Mouse (Mus musculus) liver, adult 2 months (tissue): ENCODE measurements at regions not wholly inside any gene's neighbourhood (a gene's known extent, or its start where the extent isn't known, plus 50 kb on each side); places are given as distances from the start of the nearest gene placed in this dataset.

ENCODE experiments used
- DNase-seq: peaks from one replicate; pipeline ENCODE4 v3.0.0-alpha.2; 2011; ENCODE audit warnings: low read depth, low spot score; ENCODE audit errors: extremely low read depth
- H3K27ac ChIP-seq: fragments of 200-500 bp; replicated peaks from 2 replicates; pipeline ENCODE4 v1.5.1; 2012; ENCODE audit warnings: low read depth, mild to moderate bottlenecking, control low read depth, inconsistent platforms, low read length; ENCODE audit not compliant: insufficient read depth
- H3K27me3 ChIP-seq: fragments of 200-500 bp; 2 replicates; pipeline ENCODE4 v1.6.1; 2012; ENCODE audit warnings: mild to moderate bottlenecking, moderate library complexity, low read length, inconsistent platforms; ENCODE audit not compliant: control insufficient read depth, insufficient read depth
- H3K36me3 ChIP-seq: fragments of 200-500 bp; 2 replicates; pipeline ENCODE4 v1.6.1; 2012; ENCODE audit warnings: low read length, inconsistent platforms; ENCODE audit not compliant: control insufficient read depth, insufficient read depth
- H3K4me1 ChIP-seq: fragments of 200-500 bp; 2 replicates; pipeline ENCODE4 v1.6.1; 2011; ENCODE audit warnings: low read length; ENCODE audit not compliant: control insufficient read depth, insufficient read depth
- H3K4me3 ChIP-seq: fragments of 200-500 bp; 2 replicates; pipeline ENCODE4 v1.5.1; 2011; ENCODE audit warnings: low read depth, mild to moderate bottlenecking, control low read depth, low read length, moderate library complexity; ENCODE audit not compliant: insufficient read depth
- H3K79me2 ChIP-seq: fragments of 200-500 bp; 2 replicates; pipeline ENCODE4 v1.6.1; 2012; ENCODE audit warnings: inconsistent platforms, mild to moderate bottlenecking, low read length, moderate library complexity; ENCODE audit not compliant: control insufficient read depth, insufficient read depth
- H3K9ac ChIP-seq: fragments of 200-500 bp; 2 replicates; pipeline ENCODE4 v1.6.1; 2012; ENCODE audit warnings: low read depth, mild to moderate bottlenecking, control low read depth, inconsistent platforms, low read length
- CTCF ChIP-seq: fragments of 200-500 bp; IDR thresholded peaks from 2 replicates; pipeline ENCODE4 v1.5.1; 2011; ENCODE audit warnings: low read depth, low read length, control low read depth
- POLR2A ChIP-seq: fragments of 200-500 bp; IDR thresholded peaks from 2 replicates; pipeline ENCODE4 v1.6.1; 2011; ENCODE audit warnings: low read length, control low read depth; ENCODE audit not compliant: insufficient read depth; ENCODE audit errors: extremely low read depth
- WGBS: fragments of 180-500 bp; shearing (Covaris S2); methylation state at CpG from one replicate; pipeline ENCODE4 v1.1.7; 2018; 5-methylcytosine and 5-hydroxymethylcytosine counted together

DNA sequence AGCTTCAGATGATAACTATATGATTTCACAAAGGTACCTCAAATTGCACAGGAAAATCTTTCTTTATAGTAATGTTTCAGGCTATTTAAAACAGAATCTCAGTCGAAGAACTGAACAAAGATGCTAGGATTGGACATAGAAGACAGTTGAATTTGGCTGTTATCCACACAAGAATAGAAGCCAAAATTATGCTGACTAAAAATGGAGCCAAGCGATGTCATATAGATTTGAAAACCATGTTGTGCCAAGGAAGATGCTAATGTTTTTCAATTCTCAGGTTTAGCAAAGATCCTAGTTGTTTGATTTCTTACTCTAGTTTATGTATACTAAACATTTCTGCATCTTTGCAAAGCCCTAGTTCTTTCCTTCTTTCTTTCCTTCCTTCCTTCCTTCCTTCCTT is 379.6 kb downstream of the Gm43517 start:
- no peak overlapping the region for H3K4me3 ChIP-seq
- H3K4me1 ChIP-seq, result no peaks in the 10 kb centered on the region
- no peak overlapping the region for H3K9ac ChIP-seq
- no peak for TF ChIP-seq POLR2A
- TF ChIP-seq CTCF, result no peak
- DNase-seq, result no peak
- H3K79me2 ChIP-seq, result no peaks in the 10 kb centered on the region
- H3K27ac ChIP-seq, result no peak overlapping the region
- no peaks in the 10 kb centered on the region for H3K36me3 ChIP-seq
- 60% methylated on average over 2 of the region's 2 CpGs for WGBS
- no peaks in the 10 kb centered on the region for H3K27me3 ChIP-seq

DNA sequence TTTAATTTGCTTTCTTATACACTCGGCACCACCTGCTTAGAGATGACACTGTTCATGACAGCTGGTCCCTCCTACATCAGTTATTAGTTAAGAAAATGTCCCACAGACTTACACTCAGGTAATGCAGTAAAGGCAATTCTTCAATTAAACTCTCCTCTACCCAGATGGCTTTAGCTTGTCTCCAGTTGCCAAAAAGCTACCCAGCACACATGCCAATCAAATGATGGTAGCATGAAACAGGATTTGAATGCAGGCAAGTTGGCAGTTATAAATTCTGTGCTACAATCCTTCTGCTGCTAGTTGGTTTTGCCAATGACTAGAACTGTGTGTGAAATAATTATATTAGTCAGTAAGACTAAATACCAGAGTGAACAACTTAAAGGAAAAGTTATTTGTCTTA is 423.4 kb downstream of the Gm43517 start:
- TF ChIP-seq POLR2A (no peak), CTCF (no peak)

DNA sequence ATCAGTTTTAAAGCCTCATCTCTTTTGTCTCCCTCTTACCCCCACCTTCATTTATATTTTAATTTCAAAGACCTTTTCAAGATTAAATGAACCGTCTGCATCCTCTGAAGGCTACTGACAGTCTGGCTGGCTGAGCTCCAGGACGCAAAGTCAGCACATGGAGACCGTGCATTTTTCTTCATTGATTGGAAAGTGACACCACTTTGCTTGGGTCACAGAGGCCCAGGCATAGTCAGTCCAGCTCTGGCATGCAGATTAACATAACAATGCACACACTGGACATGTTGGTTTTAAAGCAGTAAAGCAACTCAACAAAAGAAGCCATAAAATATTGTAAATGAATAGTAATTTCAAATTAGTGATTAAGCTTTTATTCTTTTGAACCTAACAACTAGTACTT is 429.7 kb downstream of the Gm43517 start:
- no peaks in the 10 kb centered on the region for H3K4me1 ChIP-seq
- no peak for TF ChIP-seq POLR2A
- TF ChIP-seq CTCF, result no peak
- H3K27me3 ChIP-seq, result no peaks in the 10 kb centered on the region
- no peaks in the 10 kb centered on the region for H3K36me3 ChIP-seq
- no peak overlapping the region for H3K27ac ChIP-seq
- H3K9ac ChIP-seq, result no peak overlapping the region
- DNase-seq, result no peak
- no peaks in the 10 kb centered on the region for H3K79me2 ChIP-seq
- 64% methylated on average over 3 of the region's 3 CpGs for WGBS
- H3K4me3 ChIP-seq, result no peak overlapping the region

More for the DNA sequence above, 423.4 kb downstream of the Gm43517 start:
- H3K9ac ChIP-seq, result no peak overlapping the region
- no peaks in the 10 kb centered on the region for H3K27me3 ChIP-seq
- WGBS, result 76% methylated on average over 1 of the region's 1 CpGs
- DNase-seq, result no peak
- no peaks in the 10 kb centered on the region for H3K36me3 ChIP-seq
- no peak overlapping the region for H3K27ac ChIP-seq
- H3K79me2 ChIP-seq, result no peaks in the 10 kb centered on the region
- no peaks in the 10 kb centered on the region for H3K4me1 ChIP-seq
- no peak overlapping the region for H3K4me3 ChIP-seq

DNA sequence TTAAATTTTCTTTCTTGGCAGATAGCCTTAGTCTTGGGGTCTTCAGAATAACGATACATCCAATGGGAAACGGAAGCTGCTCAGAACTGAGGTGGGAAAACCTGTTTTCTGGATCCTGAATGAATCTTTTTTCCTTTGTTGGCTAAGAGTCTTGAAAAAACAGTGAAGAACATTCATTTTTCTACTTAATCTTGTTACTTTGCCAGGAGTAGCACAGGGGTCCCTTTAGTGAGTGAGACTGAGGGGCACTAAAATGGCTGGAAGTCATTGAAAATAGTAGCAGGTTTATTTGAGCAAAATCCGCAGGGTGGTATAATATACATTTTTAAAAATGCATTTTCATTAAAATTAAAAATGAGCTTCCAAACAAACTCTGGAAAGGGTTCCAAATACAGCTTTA is 442.8 kb downstream of the Gm43517 start:
- TF ChIP-seq POLR2A, result no peak
- no peak for TF ChIP-seq CTCF
- H3K4me1 ChIP-seq, result no peaks in the 10 kb centered on the region
- no peak overlapping the region for H3K27ac ChIP-seq
- WGBS, result 87% methylated on average over 3 of the region's 3 CpGs
- H3K4me3 ChIP-seq, result no peak overlapping the region
- H3K36me3 ChIP-seq, result no peaks in the 10 kb centered on the region
- no peaks in the 10 kb centered on the region; the same call in 1 of the 2 replicates for H3K27me3 ChIP-seq
- no peak overlapping the region for H3K9ac ChIP-seq
- no peaks in the 10 kb centered on the region for H3K79me2 ChIP-seq
- no peak for DNase-seq

DNA sequence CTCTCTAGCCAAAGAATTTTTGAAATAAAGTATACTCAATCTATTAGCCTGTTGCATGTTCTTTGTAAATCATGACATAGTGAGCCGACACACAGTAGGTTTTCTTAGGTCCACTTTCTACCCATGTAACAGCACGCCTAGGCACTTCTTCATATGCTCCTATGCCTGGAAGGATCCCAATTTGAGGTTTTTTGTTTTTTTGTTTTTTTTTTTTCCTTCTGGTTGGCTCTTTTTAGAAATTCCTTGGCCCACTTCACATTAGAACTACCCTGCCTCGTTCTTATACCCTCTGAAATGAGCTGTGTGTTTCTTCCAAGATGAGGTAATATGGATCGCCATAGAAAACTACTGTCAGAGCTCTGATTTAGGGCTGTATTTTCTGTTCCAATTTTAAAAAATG is 443.6 kb downstream of the Gm43517 start:
- no peak for DNase-seq
- no peaks in the 10 kb centered on the region for H3K79me2 ChIP-seq
- no peak overlapping the region for H3K4me3 ChIP-seq
- H3K36me3 ChIP-seq, result no peaks in the 10 kb centered on the region
- TF ChIP-seq POLR2A, result no peak
- TF ChIP-seq CTCF, result no peak
- no peak overlapping the region for H3K27ac ChIP-seq
- WGBS, result 73% methylated on average over 4 of the region's 4 CpGs
- H3K9ac ChIP-seq, result no peak overlapping the region
- H3K27me3 ChIP-seq, result no peaks in the 10 kb centered on the region; the same call in 1 of the 2 replicates
- no peaks in the 10 kb centered on the region for H3K4me1 ChIP-seq

DNA sequence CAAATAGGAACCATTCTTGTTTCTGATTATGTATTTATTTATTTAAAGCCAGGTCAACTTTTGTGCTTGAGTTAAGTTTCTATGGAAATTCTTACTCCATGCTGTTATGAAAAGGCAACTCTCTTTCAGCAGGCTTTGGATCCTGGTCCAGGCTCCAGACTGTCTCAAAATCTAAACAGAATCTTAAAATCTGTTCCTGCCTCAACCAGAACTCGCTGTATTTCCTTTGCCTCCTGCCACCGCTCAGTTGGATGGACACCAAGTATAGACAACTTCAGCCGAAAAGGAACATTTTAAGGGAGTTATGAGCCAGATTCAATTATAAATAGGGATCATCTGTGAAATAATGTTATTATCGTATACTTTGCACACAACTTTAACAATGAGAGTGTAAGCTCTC is 445.7 kb downstream of the Gm43517 start:
- 85% methylated on average over 4 of the region's 4 CpGs for WGBS
- H3K79me2 ChIP-seq, result no peaks in the 10 kb centered on the region

More for the DNA sequence above, 445.7 kb downstream of the Gm43517 start:
- no peaks in the 10 kb centered on the region for H3K4me1 ChIP-seq
- DNase-seq, result no peak
- no peaks in the 10 kb centered on the region for H3K36me3 ChIP-seq
- no peak overlapping the region for H3K4me3 ChIP-seq
- no peak overlapping the region for H3K9ac ChIP-seq
- no peaks in the 10 kb centered on the region; the same call in 1 of the 2 replicates for H3K27me3 ChIP-seq
- TF ChIP-seq CTCF (no peak), POLR2A (no peak)
- no peak overlapping the region for H3K27ac ChIP-seq
